Mouse (Mus musculus): ENCODE data around the gene Agap1. TPM values are rescaled to one million over a fixed set of nuclear protein-coding genes. Genes with fewer than 3 reads are reported as not detected.

Agap1 gene
- polyA plus RNA-seq, 1 experiment from 2014 or later: 37.2 TPM

DNA sequence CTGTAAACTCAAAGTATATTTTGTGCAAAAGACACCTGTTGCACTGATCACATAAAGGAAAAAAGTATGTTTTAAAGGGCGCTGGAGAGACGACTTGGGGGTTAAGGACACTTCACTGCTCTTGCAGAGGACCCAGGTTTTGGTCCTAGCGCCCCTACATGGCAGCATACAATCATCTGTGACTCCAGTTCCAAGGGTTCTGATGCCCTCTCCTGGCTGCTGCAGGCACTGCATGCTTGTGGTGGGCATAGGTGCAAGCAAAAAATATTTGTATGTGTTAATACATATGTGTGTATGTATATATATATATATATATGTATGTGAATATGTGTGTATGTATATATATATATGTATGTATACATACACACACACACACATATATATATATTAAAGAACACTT, 298.1 kb downstream of the Agap1 start:
- peaks cover 46% of the 10 kb centered on the region for H3K27me3 ChIP-seq (replicated peaks; ENCODE audit: control insufficient read depth, insufficient read depth, low read length)
- ATAC-seq: no peak
- H3K4me2 ChIP-seq (ENCODE audit: low read length): no peak overlapping the region
- no peak overlapping the region for H3K9ac ChIP-seq (replicated peaks; ENCODE audit: low read depth, low read length)
- peaks cover 23% of the 10 kb centered on the region for H3K4me1 ChIP-seq (replicated peaks; ENCODE audit: control insufficient read depth, insufficient read depth, low read length)
- no peaks in the 10 kb centered on the region for H3K9me3 ChIP-seq (ENCODE audit: control insufficient read depth, low read length)
- H3K4me3 ChIP-seq (replicated peaks; ENCODE audit: low read length): no peak overlapping the region
- H3K27ac ChIP-seq (ENCODE audit: low read length): no peak overlapping the region
- no peaks in the 10 kb centered on the region for H3K36me3 ChIP-seq (ENCODE audit: control insufficient read depth, insufficient read depth)
- WGBS: 99% methylated on average over 3 of the region's 3 CpGs

DNA sequence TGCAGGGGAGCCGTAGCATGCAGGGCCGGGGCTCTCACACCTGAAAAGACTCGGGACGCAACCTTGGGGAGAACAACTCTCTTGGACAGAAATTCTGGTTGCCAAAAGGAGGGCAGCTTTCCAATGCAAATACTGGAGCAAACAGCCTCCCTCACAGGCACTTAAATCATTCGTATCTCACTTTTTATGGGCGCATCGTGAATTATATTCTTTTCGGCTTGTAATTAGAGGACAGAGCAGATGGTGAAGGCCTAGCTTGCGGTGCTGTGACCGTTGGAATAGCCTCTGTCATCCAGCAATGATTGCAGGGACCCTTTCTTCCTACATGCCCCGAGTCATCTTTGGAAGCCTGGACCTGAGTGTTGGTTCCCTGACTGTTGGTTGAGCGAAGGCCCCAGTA, 300.8 kb downstream of the Agap1 start:
- WGBS: 36% methylated on average over 12 of the region's 12 CpGs
- H3K4me1 ChIP-seq (replicated peaks; ENCODE audit: control insufficient read depth, insufficient read depth, low read length): peaks cover 17% of the 10 kb centered on the region
- H3K4me3 ChIP-seq (replicated peaks; ENCODE audit: low read length): no peak overlapping the region
- H3K27ac ChIP-seq (ENCODE audit: low read length): no peak overlapping the region
- peaks cover 40% of the 10 kb centered on the region for H3K27me3 ChIP-seq (replicated peaks; ENCODE audit: control insufficient read depth, insufficient read depth, low read length)
- H3K9me3 ChIP-seq (ENCODE audit: control insufficient read depth, low read length): no peaks in the 10 kb centered on the region
- no peaks in the 10 kb centered on the region for H3K36me3 ChIP-seq (ENCODE audit: control insufficient read depth, insufficient read depth)
- ATAC-seq: no peak
- H3K4me2 ChIP-seq (ENCODE audit: low read length): no peak overlapping the region
- no peak overlapping the region for H3K9ac ChIP-seq (replicated peaks; ENCODE audit: low read depth, low read length)

DNA sequence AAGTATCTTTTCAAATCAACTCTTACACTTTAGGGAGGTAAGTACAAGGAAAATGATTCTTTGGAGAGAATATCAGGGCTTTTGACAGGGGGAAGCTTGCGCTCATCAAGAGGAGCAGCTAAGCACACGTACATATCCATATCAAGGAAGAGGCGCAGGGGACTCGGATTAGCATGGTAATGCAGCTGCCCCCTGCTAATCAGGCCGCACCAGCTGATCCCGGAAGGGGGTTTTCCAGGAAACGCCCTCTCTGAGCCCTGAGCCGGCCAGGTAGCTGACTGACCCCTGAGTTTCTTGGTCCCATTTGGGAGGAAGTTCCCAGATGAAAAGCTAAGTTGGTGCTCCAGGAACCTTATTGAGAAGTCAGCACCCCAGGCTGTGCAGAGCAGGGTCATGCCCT, 301.8 kb downstream of the Agap1 start:
- Histone ChIP-seq H3K4me2 (ENCODE audit: low read length) (no peak overlapping the region), H3K9ac (replicated peaks; ENCODE audit: low read depth, low read length) (no peak overlapping the region), H3K4me3 (replicated peaks; ENCODE audit: low read length) (no peak overlapping the region), H3K4me1 (replicated peaks; ENCODE audit: control insufficient read depth, insufficient read depth, low read length) (peaks cover 6% of the 10 kb centered on the region), H3K27ac (ENCODE audit: low read length) (no peak overlapping the region), H3K27me3 (replicated peaks; ENCODE audit: control insufficient read depth, insufficient read depth, low read length) (peaks cover 40% of the 10 kb centered on the region), H3K9me3 (ENCODE audit: control insufficient read depth, low read length) (no peaks in the 10 kb centered on the region), H3K36me3 (ENCODE audit: control insufficient read depth, insufficient read depth) (no peaks in the 10 kb centered on the region)
- no peak for ATAC-seq
- 36% methylated on average over 8 of the region's 8 CpGs for WGBS

DNA sequence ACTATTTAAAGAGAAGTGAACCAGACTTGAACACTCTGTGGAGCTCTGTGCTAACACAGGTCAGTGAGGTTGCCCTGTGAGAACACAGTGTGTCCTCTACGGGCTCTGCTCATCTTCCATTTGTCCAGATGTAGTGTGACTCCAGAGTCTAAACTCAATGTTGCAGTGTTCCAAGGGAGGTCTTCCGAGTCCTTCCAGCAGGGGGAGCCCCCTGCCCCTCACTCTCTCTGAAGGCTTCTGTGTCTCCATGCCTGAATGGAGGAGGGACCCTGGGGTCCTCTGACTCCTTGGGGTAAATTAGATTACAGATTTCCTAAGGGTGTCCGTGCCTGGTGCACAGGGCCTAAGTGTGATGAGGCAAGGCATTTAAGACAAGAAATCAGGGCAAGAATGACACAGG, 302.9 kb downstream of the Agap1 start:
- 66% methylated on average over 3 of the region's 3 CpGs for WGBS
- peaks cover 34% of the 10 kb centered on the region for H3K27me3 ChIP-seq (replicated peaks; ENCODE audit: control insufficient read depth, insufficient read depth, low read length)
- no peak overlapping the region for H3K27ac ChIP-seq (ENCODE audit: low read length)

DNA sequence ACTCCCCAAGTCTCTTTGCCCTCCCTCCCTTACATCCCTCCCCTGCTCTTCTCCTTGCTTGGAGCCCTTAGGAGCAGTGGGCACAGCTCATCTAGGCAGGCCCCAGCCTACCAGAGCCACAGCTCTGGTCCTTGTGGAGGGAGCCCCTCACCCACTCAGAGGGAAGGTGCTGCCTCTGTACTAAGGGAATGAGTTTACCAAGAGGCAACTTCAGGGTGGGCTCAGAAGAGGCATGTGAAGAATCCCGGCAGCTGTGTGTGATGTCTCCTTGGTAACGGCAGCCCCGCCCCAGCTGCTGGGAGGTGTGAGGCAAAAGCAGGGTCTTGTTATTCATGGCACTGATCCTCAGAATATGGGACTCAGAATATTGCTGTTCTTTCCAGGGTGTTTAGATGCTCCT, 309.3 kb downstream of the Agap1 start:
- ATAC-seq: peak; percentile 57; the same call in 1 of the 2 replicates
- Histone ChIP-seq H3K27ac (ENCODE audit: low read length) (no peak overlapping the region), H3K9ac (replicated peaks; ENCODE audit: low read depth, low read length) (no peak overlapping the region), H3K4me1 (replicated peaks; ENCODE audit: control insufficient read depth, insufficient read depth, low read length) (peaks cover 5% of the 10 kb centered on the region; the same call in 1 of the 2 replicates), H3K4me3 (replicated peaks; ENCODE audit: low read length) (no peak overlapping the region), H3K27me3 (replicated peaks; ENCODE audit: control insufficient read depth, insufficient read depth, low read length) (no peaks in the 10 kb centered on the region), H3K4me2 (ENCODE audit: low read length) (no peak overlapping the region), H3K36me3 (ENCODE audit: control insufficient read depth, insufficient read depth) (no peaks in the 10 kb centered on the region), H3K9me3 (ENCODE audit: control insufficient read depth, low read length) (no peaks in the 10 kb centered on the region; the same call in 1 of the 2 replicates)
- WGBS: 17% methylated on average over 3 of the region's 3 CpGs

More for the DNA sequence above, 302.9 kb downstream of the Agap1 start:
- Histone ChIP-seq H3K36me3 (ENCODE audit: control insufficient read depth, insufficient read depth) (no peaks in the 10 kb centered on the region), H3K9ac (replicated peaks; ENCODE audit: low read depth, low read length) (no peak overlapping the region), H3K9me3 (ENCODE audit: control insufficient read depth, low read length) (no peaks in the 10 kb centered on the region; the same call in 1 of the 2 replicates), H3K4me3 (replicated peaks; ENCODE audit: low read length) (no peak overlapping the region), H3K4me1 (replicated peaks; ENCODE audit: control insufficient read depth, insufficient read depth, low read length) (peaks cover 3% of the 10 kb centered on the region; the same call in 1 of the 2 replicates), H3K4me2 (ENCODE audit: low read length) (no peak overlapping the region)
- 0 out of 2 replicates have a peak, but pooled peaks have one; percentile 23 for ATAC-seq

DNA sequence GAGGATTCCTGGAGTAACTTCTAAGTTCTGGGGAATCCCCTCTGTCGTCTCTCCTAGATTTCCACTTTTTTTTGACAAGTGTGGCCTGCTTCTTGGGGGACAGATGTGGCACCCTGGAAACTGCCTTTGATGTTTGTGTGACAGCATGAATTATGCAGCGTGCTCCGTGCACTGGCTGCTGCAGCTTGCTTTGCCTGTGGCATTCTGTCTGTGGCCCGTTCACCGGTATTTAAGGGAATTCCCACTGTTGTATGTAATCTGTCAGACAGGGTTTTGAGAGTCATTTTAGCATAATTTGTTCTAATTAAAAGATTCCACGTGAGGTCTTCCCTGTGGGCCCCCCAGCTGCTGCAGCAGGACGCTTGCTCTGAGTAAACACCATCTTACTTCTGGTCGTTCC, 312.3 kb downstream of the Agap1 start:
- no peak overlapping the region for H3K27ac ChIP-seq (ENCODE audit: low read length)
- no peaks in the 10 kb centered on the region for H3K27me3 ChIP-seq (replicated peaks; ENCODE audit: control insufficient read depth, insufficient read depth, low read length)
- H3K4me3 ChIP-seq (replicated peaks; ENCODE audit: low read length): no peak overlapping the region
- H3K9ac ChIP-seq (replicated peaks; ENCODE audit: low read depth, low read length): no peak overlapping the region
- H3K36me3 ChIP-seq (ENCODE audit: control insufficient read depth, insufficient read depth): no peaks in the 10 kb centered on the region
- WGBS: 49% methylated on average over 8 of the region's 8 CpGs
- no peak overlapping the region for H3K4me2 ChIP-seq (ENCODE audit: low read length)
- no peaks in the 10 kb centered on the region; the same call in 1 of the 2 replicates for H3K9me3 ChIP-seq (ENCODE audit: control insufficient read depth, low read length)
- ATAC-seq: no peak
- peaks cover 5% of the 10 kb centered on the region; the same call in 1 of the 2 replicates for H3K4me1 ChIP-seq (replicated peaks; ENCODE audit: control insufficient read depth, insufficient read depth, low read length)

DNA sequence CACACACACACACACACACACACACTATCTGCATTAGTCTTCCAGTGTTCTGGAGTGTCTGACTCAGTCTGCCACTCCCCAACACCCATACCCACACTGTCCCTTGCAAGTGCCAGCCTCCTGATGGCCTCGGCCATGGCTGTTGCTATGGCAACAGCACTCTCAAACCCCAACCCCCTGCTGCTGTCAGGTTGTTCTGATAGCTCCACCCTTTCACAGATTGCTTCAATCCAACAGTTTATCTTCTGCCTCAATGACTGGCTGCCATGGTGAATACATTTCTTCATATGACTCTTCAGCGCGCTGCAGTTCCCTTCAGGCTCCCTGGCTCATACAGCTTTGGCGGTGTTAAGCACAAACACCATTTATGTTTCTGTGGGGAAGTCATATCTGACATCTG, 315.0 kb downstream of the Agap1 start:
- 69% methylated on average over 4 of the region's 4 CpGs for WGBS
- ATAC-seq: no peak

DNA sequence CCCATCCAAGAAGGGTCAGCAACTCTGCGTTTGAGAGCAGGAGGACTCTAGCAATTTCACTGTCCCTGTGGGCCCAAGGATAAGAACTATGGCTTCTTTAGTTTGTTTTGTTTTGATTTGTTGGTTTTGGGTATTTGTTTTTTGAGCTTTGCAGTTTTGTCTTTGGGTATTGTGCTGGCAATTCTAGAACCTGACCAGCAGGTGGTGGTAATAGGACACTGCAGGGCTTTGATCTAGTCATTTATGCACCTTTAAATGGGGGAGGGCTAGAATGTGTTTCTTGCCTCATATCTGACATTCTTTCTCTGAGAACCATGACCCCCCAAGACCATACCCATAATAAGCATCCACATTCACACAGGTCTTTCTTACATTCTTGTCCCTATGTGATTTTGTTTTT, 315.7 kb downstream of the Agap1 start:
- Histone ChIP-seq H3K27ac (ENCODE audit: low read length) (no peak overlapping the region), H3K4me2 (ENCODE audit: low read length) (no peak overlapping the region), H3K9me3 (ENCODE audit: control insufficient read depth, low read length) (no peaks in the 10 kb centered on the region), H3K4me3 (replicated peaks; ENCODE audit: low read length) (no peak overlapping the region), H3K9ac (replicated peaks; ENCODE audit: low read depth, low read length) (no peak overlapping the region), H3K4me1 (replicated peaks; ENCODE audit: control insufficient read depth, insufficient read depth, low read length) (no peaks in the 10 kb centered on the region; the same call in 1 of the 2 replicates), H3K27me3 (replicated peaks; ENCODE audit: control insufficient read depth, insufficient read depth, low read length) (no peaks in the 10 kb centered on the region), H3K36me3 (ENCODE audit: control insufficient read depth, insufficient read depth) (no peaks in the 10 kb centered on the region)
- no peak for ATAC-seq
- WGBS: 83% methylated on average over 1 of the region's 1 CpGs

More for the DNA sequence above, 315.0 kb downstream of the Agap1 start:
- no peak overlapping the region for H3K4me3 ChIP-seq (replicated peaks; ENCODE audit: low read length)
- H3K4me1 ChIP-seq (replicated peaks; ENCODE audit: control insufficient read depth, insufficient read depth, low read length): no peaks in the 10 kb centered on the region; the same call in 1 of the 2 replicates
- H3K9me3 ChIP-seq (ENCODE audit: control insufficient read depth, low read length): no peaks in the 10 kb centered on the region
- no peak overlapping the region for H3K27ac ChIP-seq (ENCODE audit: low read length)
- no peaks in the 10 kb centered on the region for H3K27me3 ChIP-seq (replicated peaks; ENCODE audit: control insufficient read depth, insufficient read depth, low read length)
- H3K36me3 ChIP-seq (ENCODE audit: control insufficient read depth, insufficient read depth): no peaks in the 10 kb centered on the region
- H3K9ac ChIP-seq (replicated peaks; ENCODE audit: low read depth, low read length): no peak overlapping the region
- no peak overlapping the region for H3K4me2 ChIP-seq (ENCODE audit: low read length)

DNA sequence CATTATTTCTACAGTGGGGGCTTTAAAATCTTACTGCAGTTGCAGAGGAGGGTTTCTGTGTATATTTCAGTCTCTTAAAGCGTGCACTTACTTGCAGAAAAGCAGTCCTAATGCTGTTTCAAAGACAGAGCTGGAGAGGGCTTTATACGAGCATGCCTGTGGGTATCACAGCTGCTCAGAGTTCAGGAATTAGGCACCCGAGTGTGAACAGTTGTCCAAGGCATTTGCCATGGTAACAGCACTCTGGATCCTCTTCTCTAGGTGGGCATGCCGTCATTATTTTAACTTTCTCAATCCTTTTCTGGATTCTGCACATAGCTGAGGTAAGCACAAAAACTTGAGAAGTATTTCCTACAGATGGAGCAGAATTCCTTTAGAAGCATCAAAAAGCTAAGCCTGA, 321.1 kb downstream of the Agap1 start:
- Histone ChIP-seq H3K4me2 (ENCODE audit: low read length) (no peak overlapping the region), H3K4me1 (replicated peaks; ENCODE audit: control insufficient read depth, insufficient read depth, low read length) (no peaks in the 10 kb centered on the region; the same call in none of the 2 replicates), H3K9ac (replicated peaks; ENCODE audit: low read depth, low read length) (no peak overlapping the region), H3K27me3 (replicated peaks; ENCODE audit: control insufficient read depth, insufficient read depth, low read length) (no peaks in the 10 kb centered on the region), H3K27ac (ENCODE audit: low read length) (no peak overlapping the region), H3K4me3 (replicated peaks; ENCODE audit: low read length) (no peak overlapping the region), H3K9me3 (ENCODE audit: control insufficient read depth, low read length) (no peaks in the 10 kb centered on the region), H3K36me3 (ENCODE audit: control insufficient read depth, insufficient read depth) (no peaks in the 10 kb centered on the region)
- no peak for ATAC-seq
- 59% methylated on average over 4 of the region's 4 CpGs for WGBS

DNA sequence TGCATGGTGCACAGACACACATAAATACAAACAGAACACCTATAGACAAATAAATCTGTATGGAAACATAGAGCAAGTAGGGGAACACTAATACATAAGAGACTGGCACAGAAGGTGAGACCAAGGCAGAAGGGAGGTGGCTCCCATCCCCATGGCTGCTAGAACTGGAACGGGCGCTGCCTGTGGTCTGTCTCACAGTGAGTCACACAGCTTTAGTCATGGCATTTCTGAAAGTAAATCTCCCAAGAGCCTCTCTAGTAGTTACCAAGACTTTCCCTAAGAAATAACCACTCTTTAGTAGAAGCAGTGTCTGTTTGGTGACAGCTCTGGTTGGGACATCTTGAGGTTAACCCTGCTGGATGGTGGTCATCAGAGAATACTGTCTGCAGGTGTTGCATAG, 326.1 kb downstream of the Agap1 start:
- H3K36me3 ChIP-seq (ENCODE audit: control insufficient read depth, insufficient read depth): no peaks in the 10 kb centered on the region
- 97% methylated on average over 2 of the region's 2 CpGs for WGBS
- no peak overlapping the region for H3K9ac ChIP-seq (replicated peaks; ENCODE audit: low read depth, low read length)
- H3K4me3 ChIP-seq (replicated peaks; ENCODE audit: low read length): no peak overlapping the region
- ATAC-seq: no peak
- peaks cover 8% of the 10 kb centered on the region for H3K4me1 ChIP-seq (replicated peaks; ENCODE audit: control insufficient read depth, insufficient read depth, low read length)
- H3K27ac ChIP-seq (ENCODE audit: low read length): no peak overlapping the region
- no peaks in the 10 kb centered on the region for H3K9me3 ChIP-seq (ENCODE audit: control insufficient read depth, low read length)
- no peaks in the 10 kb centered on the region for H3K27me3 ChIP-seq (replicated peaks; ENCODE audit: control insufficient read depth, insufficient read depth, low read length)
- no peak overlapping the region for H3K4me2 ChIP-seq (ENCODE audit: low read length)

Measured in forebrain, embryonic 16.5 days (tissue).